Mouse (Mus musculus) forebrain, embryonic 14.5 days (tissue): ENCODE data around the gene Mtmr10. TPM values are rescaled to one million over a fixed set of nuclear protein-coding genes. Genes with fewer than 3 reads are reported as not detected.

Source experiments
- ATAC-seq: fragments of 200-750 bp; cut with Nextera tagmentation; 2 replicates; pipeline ENCODE4 v1.8.0; 2017; ENCODE audit warnings: mild to moderate bottlenecking, moderate library complexity
- DNase-seq: peaks from one replicate; pipeline ENCODE4 v3.0.0-alpha.2; 2015; ENCODE audit warnings: low spot score
- H3K27ac ChIP-seq: fragments of 300-500 bp; sonication (generic); 2 replicates; pipeline ENCODE4 v1.5.1; 2014; ENCODE audit warnings: low read depth, mild to moderate bottlenecking, control low read depth, low read length, moderate library complexity
- H3K27me3 ChIP-seq: fragments of 300-500 bp; sonication (generic); replicated peaks from 2 replicates; pipeline ENCODE4 v1.6.1; 2014; ENCODE audit warnings: low read length, control low read depth, mixed read lengths; ENCODE audit not compliant: control insufficient read depth, insufficient read depth
- H3K36me3 ChIP-seq: fragments of 300-500 bp; sonication (generic); 2 replicates; pipeline ENCODE4 v1.6.1; 2014; ENCODE audit warnings: low read length, control low read depth; ENCODE audit not compliant: control insufficient read depth, insufficient read depth
- H3K4me1 ChIP-seq: fragments of 300-500 bp; sonication (generic); 2 replicates; pipeline ENCODE4 v1.6.1; 2014; ENCODE audit warnings: antibody characterized with exemption, low read length, control low read depth; ENCODE audit not compliant: control insufficient read depth, insufficient read depth
- H3K4me2 ChIP-seq: fragments of 300-500 bp; sonication (generic); 2 replicates; pipeline ENCODE4 v1.6.1; 2014; ENCODE audit warnings: mild to moderate bottlenecking, control low read depth, low read length
- H3K4me3 ChIP-seq: fragments of 300-500 bp; sonication (generic); 2 replicates; pipeline ENCODE4 v1.5.1; 2014; ENCODE audit warnings: low read depth, low read length, control low read depth
- H3K9ac ChIP-seq: fragments of 300-500 bp; sonication (generic); 2 replicates; pipeline ENCODE4 v1.6.1; 2014; ENCODE audit warnings: mild to moderate bottlenecking, low read length, control low read depth, moderate library complexity
- H3K9me3 ChIP-seq: fragments of 300-500 bp; sonication (generic); replicated peaks from 2 replicates; pipeline ENCODE4 v1.6.1; 2016; ENCODE audit warnings: low read length, control low read depth, mixed read lengths; ENCODE audit not compliant: control insufficient read depth
- WGBS: fragments of 180-500 bp; shearing (Covaris S2); extraction: QIAGEN DNeasy Blood & Tissue Kit; methylation state at CpG from one replicate; pipeline ENCODE4 v1.1.7; 2014; 5-methylcytosine and 5-hydroxymethylcytosine counted together
- polyA plus RNA-seq: library from polyadenylated mRNA; unstranded; fragments of >200 nt; fragmentation: Nextera tagmentation; extraction: Ambion mirVana; gene quantifications from 2 replicates; pipeline ENCODE4 v1.2.1, GENCODE M21; 2014

The Mtmr10 gene
- polyA plus RNA-seq, 1 experiment from 2014 or later = 8.6 TPM

- H3K9me3 ChIP-seq = no peaks in the 10 kb centered on the region
- ATAC-seq (peak; percentile 58; the same call in 1 of the 2 replicates), DNase-seq (peak; percentile 72)
- 72% methylated on average over 4 of the region's 4 CpGs for WGBS
- H3K4me3 ChIP-seq = no peak overlapping the region
- no peak overlapping the region; the same call in 1 of the 2 replicates for H3K27ac ChIP-seq
- no peaks in the 10 kb centered on the region for H3K27me3 ChIP-seq
- no peak overlapping the region for H3K4me2 ChIP-seq
- 0 out of 2 replicates have a peak overlapping the region, but pooled peaks have one; percentile 17 for H3K9ac ChIP-seq
- peaks cover 34% of the 10 kb centered on the region; the same call in 1 of the 2 replicates for H3K36me3 ChIP-seq
- H3K4me1 ChIP-seq = no peaks in the 10 kb centered on the region
These were observed 63.6 kb downstream of the Mtmr10 start for GRCm38 (mm10) chr7:64351087-64351486.

- no peak overlapping the region for H3K4me3 ChIP-seq
- H3K27me3 ChIP-seq = no peaks in the 10 kb centered on the region
- no peak for ATAC-seq
- peak; percentile 14 for DNase-seq
- no peak overlapping the region for H3K27ac ChIP-seq
- H3K4me1 ChIP-seq = no peaks in the 10 kb centered on the region
- H3K4me2 ChIP-seq = no peak overlapping the region
- peaks cover 35% of the 10 kb centered on the region for H3K36me3 ChIP-seq
- H3K9me3 ChIP-seq = no peaks in the 10 kb centered on the region
- 21% methylated on average over 14 of the region's 14 CpGs for WGBS
- no peak overlapping the region for H3K9ac ChIP-seq
These were observed 66.8 kb downstream of the Mtmr10 start for GRCm38 (mm10) chr7:64354206-64354605.

GRCm38 (mm10) chr7:64356661-64357060, 69.2 kb downstream of the Mtmr10 start:
- H3K9me3 ChIP-seq = no peaks in the 10 kb centered on the region
- DNase-seq = no peak
- no peaks in the 10 kb centered on the region for H3K4me1 ChIP-seq
- peaks cover 47% of the 10 kb centered on the region for H3K36me3 ChIP-seq
- ATAC-seq = no peak
- 92% methylated on average over 5 of the region's 5 CpGs for WGBS
- no peak overlapping the region for H3K27ac ChIP-seq
- no peak overlapping the region for H3K9ac ChIP-seq
- no peak overlapping the region for H3K4me2 ChIP-seq
- no peaks in the 10 kb centered on the region for H3K27me3 ChIP-seq
- no peak overlapping the region for H3K4me3 ChIP-seq

- Histone ChIP-seq H3K27ac (no peak overlapping the region), H3K9ac (no peak overlapping the region), H3K36me3 (peaks cover 54% of the 10 kb centered on the region), H3K4me1 (no peaks in the 10 kb centered on the region), H3K27me3 (no peaks in the 10 kb centered on the region), H3K9me3 (no peaks in the 10 kb centered on the region), H3K4me2 (no peak overlapping the region), H3K4me3 (no peak overlapping the region)
- DNase-seq (no peak), ATAC-seq (no peak)
- 84% methylated on average over 9 of the region's 9 CpGs for WGBS
These were observed 70.0 kb downstream of the Mtmr10 start for GRCm38 (mm10) chr7:64357405-64357804.

GRCm38 (mm10) chr7:64358666-64359065, 71.2 kb downstream of the Mtmr10 start:
- no peak overlapping the region for H3K4me2 ChIP-seq
- H3K27ac ChIP-seq = no peak overlapping the region
- H3K9ac ChIP-seq = no peak overlapping the region
- ATAC-seq (no peak), DNase-seq (no peak)
- H3K4me1 ChIP-seq = no peaks in the 10 kb centered on the region
- no peaks in the 10 kb centered on the region for H3K9me3 ChIP-seq
- no peak overlapping the region for H3K4me3 ChIP-seq
- no peaks in the 10 kb centered on the region for H3K27me3 ChIP-seq
- 85% methylated on average over 6 of the region's 6 CpGs for WGBS
- H3K36me3 ChIP-seq = peaks cover 57% of the 10 kb centered on the region

- H3K27me3 ChIP-seq = no peaks in the 10 kb centered on the region
- no peaks in the 10 kb centered on the region for H3K9me3 ChIP-seq
- no peaks in the 10 kb centered on the region for H3K4me1 ChIP-seq
- H3K9ac ChIP-seq = no peak overlapping the region
- peaks cover 67% of the 10 kb centered on the region for H3K36me3 ChIP-seq
- no peak overlapping the region for H3K4me2 ChIP-seq
- no peak for ATAC-seq
- WGBS = 90% methylated on average over 20 of the region's 20 CpGs
- no peak overlapping the region for H3K27ac ChIP-seq
- no peak for DNase-seq
- H3K4me3 ChIP-seq = no peak overlapping the region
These were observed 72.6 kb downstream of the Mtmr10 start for GRCm38 (mm10) chr7:64359943-64360585.

GRCm38 (mm10) chr7:64360586-64360945, 73.1 kb downstream of the Mtmr10 start:
- peaks cover 71% of the 10 kb centered on the region for H3K36me3 ChIP-seq
- no peak overlapping the region for H3K27ac ChIP-seq
- H3K27me3 ChIP-seq = no peaks in the 10 kb centered on the region
- 67% methylated on average over 3 of the region's 3 CpGs for WGBS
- ATAC-seq (no peak), DNase-seq (no peak)
- no peaks in the 10 kb centered on the region for H3K4me1 ChIP-seq
- H3K4me3 ChIP-seq = no peak overlapping the region
- H3K4me2 ChIP-seq = no peak overlapping the region
- no peak overlapping the region for H3K9ac ChIP-seq
- no peaks in the 10 kb centered on the region for H3K9me3 ChIP-seq

GRCm38 (mm10) chr7:64365863-64366262, 78.4 kb downstream of the Mtmr10 start:
- Histone ChIP-seq H3K27ac (no peak overlapping the region), H3K4me1 (no peaks in the 10 kb centered on the region), H3K27me3 (no peaks in the 10 kb centered on the region), H3K9ac (no peak overlapping the region), H3K9me3 (no peaks in the 10 kb centered on the region), H3K4me3 (no peak overlapping the region), H3K36me3 (peaks cover 67% of the 10 kb centered on the region), H3K4me2 (no peak overlapping the region)
- DNase-seq (no peak), ATAC-seq (no peak)
- 93% methylated on average over 5 of the region's 5 CpGs for WGBS

GRCm38 (mm10) chr7:64369841-64370240, 82.4 kb downstream of the Mtmr10 start:
- Histone ChIP-seq H3K9ac (no peak overlapping the region), H3K27ac (no peak overlapping the region), H3K9me3 (no peaks in the 10 kb centered on the region), H3K27me3 (no peaks in the 10 kb centered on the region), H3K4me3 (no peak overlapping the region), H3K36me3 (peaks cover 32% of the 10 kb centered on the region), H3K4me2 (no peak overlapping the region), H3K4me1 (peaks cover 4% of the 10 kb centered on the region)
- DNase-seq = no peak
- ATAC-seq = no peak
- 91% methylated on average over 6 of the region's 6 CpGs for WGBS
